Mouse (Mus musculus) neural tube, embryonic 13.5 days (tissue): Measurements from ENCODE around the gene Abcc6. TPM values are rescaled to one million over a fixed set of nuclear protein-coding genes. Genes with fewer than 3 reads are reported as not detected.
"Not testable (repeated sequence)": the region's sequence is repeated elsewhere in the genome, so short reads cannot be mapped to it uniquely, and the experiment has no call there.

Experiments
- ATAC-seq: fragments of 200-750 bp; cut with Nextera tagmentation; 2 replicates; pipeline ENCODE4 v1.8.0; 2017; ENCODE audit warnings: low read depth, mild to moderate bottlenecking, moderate TSS enrichment, moderate library complexity
- H3K27ac ChIP-seq: fragments of 300-500 bp; sonication (generic); replicated peaks from 2 replicates; pipeline ENCODE4 v1.5.1; 2015; ENCODE audit warnings: moderate library complexity, mild to moderate bottlenecking, inconsistent platforms
- H3K27me3 ChIP-seq: fragments of 300-500 bp; sonication (generic); 2 replicates; pipeline ENCODE4 v1.6.1; 2015; ENCODE audit warnings: mild to moderate bottlenecking, inconsistent platforms
- H3K36me3 ChIP-seq: fragments of 300-500 bp; sonication (generic); 2 replicates; pipeline ENCODE4 v1.6.1; 2015; ENCODE audit warnings: mild to moderate bottlenecking, inconsistent platforms
- H3K4me1 ChIP-seq: fragments of 300-500 bp; sonication (generic); replicated peaks from 2 replicates; pipeline ENCODE4 v1.6.1; 2015; ENCODE audit warnings: inconsistent platforms
- H3K4me2 ChIP-seq: fragments of 300-500 bp; sonication (generic); 2 replicates; pipeline ENCODE4 v1.6.1; 2015; ENCODE audit warnings: inconsistent platforms, mild to moderate bottlenecking, moderate library complexity
- H3K4me3 ChIP-seq: fragments of 300-500 bp; sonication (generic); 2 replicates; pipeline ENCODE4 v1.5.1; 2015; ENCODE audit warnings: mild to moderate bottlenecking, inconsistent platforms
- H3K9ac ChIP-seq: fragments of 300-500 bp; sonication (generic); 2 replicates; pipeline ENCODE4 v1.6.1; 2015; ENCODE audit warnings: moderate library complexity, mild to moderate bottlenecking, inconsistent platforms
- H3K9me3 ChIP-seq: fragments of 300-500 bp; sonication (generic); 2 replicates; pipeline ENCODE4 v1.6.1; 2016; ENCODE audit warnings: inconsistent platforms
- whole genome bisulfite sequencing: fragments of 180-500 bp; shearing (Covaris S2); methylation state at CpG from one replicate; pipeline ENCODE4 v1.1.7; 2015; 5-methylcytosine and 5-hydroxymethylcytosine counted together
- polyA plus RNA-seq: library from polyadenylated mRNA; unstranded; fragments of >200 nt; fragmentation: Nextera tagmentation; extraction: Ambion mirVana; gene quantifications from 2 replicates; pipeline ENCODE4 v1.2.1, GENCODE M21; 2015

The Abcc6 gene
- polyA plus RNA-seq, 1 experiment from 2014 or later: 0.52 TPM

GRCm38 (mm10) chr7:45974103-45974502 lies 56.0 kb downstream of the Abcc6 start:
- no peak overlapping the region for H3K9ac ChIP-seq
- 68% methylated on average over 6 of the region's 6 CpGs for WGBS
- no peaks in the 10 kb centered on the region for H3K27me3 ChIP-seq
- no peaks in the 10 kb centered on the region for H3K36me3 ChIP-seq
- no peaks in the 10 kb centered on the region for H3K4me1 ChIP-seq
- ATAC-seq: no peak
- H3K4me2 ChIP-seq: no peak overlapping the region
- no peak overlapping the region for H3K27ac ChIP-seq
- H3K4me3 ChIP-seq: no peak overlapping the region
- no peaks in the 10 kb centered on the region for H3K9me3 ChIP-seq

- 69% methylated on average over 6 of the region's 6 CpGs for WGBS
- H3K9me3 ChIP-seq: no peaks in the 10 kb centered on the region
- H3K9ac ChIP-seq: no peak overlapping the region
- no peaks in the 10 kb centered on the region for H3K27me3 ChIP-seq
- 0 out of 2 replicates have a peak overlapping the region, but pooled peaks have one; percentile 34 for H3K27ac ChIP-seq
- H3K4me2 ChIP-seq: no peak overlapping the region
- no peaks in the 10 kb centered on the region for H3K4me1 ChIP-seq
- H3K36me3 ChIP-seq: no peaks in the 10 kb centered on the region
- ATAC-seq: peak; percentile 92
- no peak overlapping the region for H3K4me3 ChIP-seq
Measured at GRCm38 (mm10) chr7:45973271-45973687, 56.8 kb downstream of the Abcc6 start.

- H3K27ac ChIP-seq: no peak overlapping the region
- H3K27me3 ChIP-seq: no peaks in the 10 kb centered on the region
- peaks cover under 1% of the 10 kb centered on the region; the same call in 1 of the 2 replicates for H3K4me1 ChIP-seq
- no peak overlapping the region for H3K9ac ChIP-seq
- no peaks in the 10 kb centered on the region for H3K36me3 ChIP-seq
- 80% methylated on average over 11 of the region's 11 CpGs for WGBS
- no peak for ATAC-seq
- no peak overlapping the region for H3K4me2 ChIP-seq
- H3K4me3 ChIP-seq: no peak overlapping the region
- no peaks in the 10 kb centered on the region for H3K9me3 ChIP-seq
Measured at GRCm38 (mm10) chr7:45971831-45972723, 58.0 kb downstream of the Abcc6 start.

- H3K9ac ChIP-seq: no peak overlapping the region
- no peaks in the 10 kb centered on the region for H3K27me3 ChIP-seq
- no peak overlapping the region for H3K4me2 ChIP-seq
- H3K27ac ChIP-seq: no peak overlapping the region
- H3K36me3 ChIP-seq: no peaks in the 10 kb centered on the region
- H3K9me3 ChIP-seq: no peaks in the 10 kb centered on the region
- H3K4me1 ChIP-seq: no peaks in the 10 kb centered on the region
- WGBS: 68% methylated on average over 4 of the region's 4 CpGs
- H3K4me3 ChIP-seq: no peak overlapping the region
- ATAC-seq: no peak
Measured at GRCm38 (mm10) chr7:45956611-45957010, 73.5 kb downstream of the Abcc6 start.

GRCm38 (mm10) chr7:45949061-45949460 lies 81.0 kb downstream of the Abcc6 start:
- H3K4me1 ChIP-seq: no peaks in the 10 kb centered on the region
- no peak overlapping the region for H3K4me2 ChIP-seq
- no peak overlapping the region for H3K4me3 ChIP-seq
- H3K36me3 ChIP-seq: no peaks in the 10 kb centered on the region
- H3K9ac ChIP-seq: no peak overlapping the region
- no peaks in the 10 kb centered on the region for H3K9me3 ChIP-seq
- no peaks in the 10 kb centered on the region for H3K27me3 ChIP-seq
- 85% methylated on average over 4 of the region's 4 CpGs for WGBS
- no peak overlapping the region for H3K27ac ChIP-seq
- ATAC-seq: no peak

- not testable (repeated sequence) for H3K9me3 ChIP-seq, H3K27me3 ChIP-seq, H3K4me2 ChIP-seq, ATAC-seq, H3K4me3 ChIP-seq, H3K4me1 ChIP-seq, H3K36me3 ChIP-seq, H3K27ac ChIP-seq, H3K9ac ChIP-seq
- 82% methylated on average over 1 of the region's 1 CpGs for WGBS
Measured at GRCm38 (mm10) chr7:45943280-45943679, 86.8 kb downstream of the Abcc6 start.

- H3K9ac ChIP-seq: no peak overlapping the region
- no peak overlapping the region for H3K27ac ChIP-seq
- no peak overlapping the region for H3K4me2 ChIP-seq
- 86% methylated on average over 9 of the region's 9 CpGs for WGBS
- H3K4me3 ChIP-seq: no peak overlapping the region
- no peaks in the 10 kb centered on the region for H3K4me1 ChIP-seq
- H3K27me3 ChIP-seq: no peaks in the 10 kb centered on the region
- no peaks in the 10 kb centered on the region for H3K9me3 ChIP-seq
- ATAC-seq: no peak
- no peaks in the 10 kb centered on the region for H3K36me3 ChIP-seq
Measured at GRCm38 (mm10) chr7:45941986-45942385, 88.1 kb downstream of the Abcc6 start.

GRCm38 (mm10) chr7:45939836-45940235 lies 90.3 kb downstream of the Abcc6 start:
- H3K9ac ChIP-seq: no peak overlapping the region
- no peaks in the 10 kb centered on the region for H3K27me3 ChIP-seq
- no peak overlapping the region for H3K4me3 ChIP-seq
- 46% methylated on average over 2 of the region's 2 CpGs for WGBS
- no peak overlapping the region for H3K27ac ChIP-seq
- H3K9me3 ChIP-seq: no peaks in the 10 kb centered on the region
- ATAC-seq: no peak
- H3K4me2 ChIP-seq: no peak overlapping the region
- no peaks in the 10 kb centered on the region for H3K4me1 ChIP-seq
- no peaks in the 10 kb centered on the region for H3K36me3 ChIP-seq

GRCm38 (mm10) chr7:45935114-45935513 lies 95.0 kb downstream of the Abcc6 start:
- H3K4me2 ChIP-seq: no peak overlapping the region
- peak; percentile 72; the same call in 1 of the 2 replicates for ATAC-seq
- H3K27ac ChIP-seq: no peak overlapping the region
- H3K9me3 ChIP-seq: no peaks in the 10 kb centered on the region
- no peak overlapping the region for H3K9ac ChIP-seq
- 27% methylated on average over 7 of the region's 7 CpGs for WGBS
- H3K27me3 ChIP-seq: no peaks in the 10 kb centered on the region
- H3K4me1 ChIP-seq: no peaks in the 10 kb centered on the region
- H3K36me3 ChIP-seq: no peaks in the 10 kb centered on the region
- H3K4me3 ChIP-seq: no peak overlapping the region

GRCm38 (mm10) chr7:45933766-45934165 lies 96.3 kb downstream of the Abcc6 start:
- H3K4me1 ChIP-seq: not testable (repeated sequence)

GRCm38 (mm10) chr7:45929688-45930087 lies 100.4 kb downstream of the Abcc6 start:
- no peaks in the 10 kb centered on the region for H3K36me3 ChIP-seq
- no peak overlapping the region for H3K9ac ChIP-seq
- H3K4me3 ChIP-seq: no peak overlapping the region
- no peaks in the 10 kb centered on the region for H3K9me3 ChIP-seq
- H3K4me1 ChIP-seq: no peaks in the 10 kb centered on the region
- H3K27ac ChIP-seq: no peak overlapping the region
- H3K4me2 ChIP-seq: no peak overlapping the region
- no peak for ATAC-seq
- peaks cover 24% of the 10 kb centered on the region for H3K27me3 ChIP-seq
- 84% methylated on average over 1 of the region's 1 CpGs for WGBS

More at GRCm38 (mm10) chr7:45933766-45934165, 96.3 kb downstream of the Abcc6 start:
- ATAC-seq, H3K27me3 ChIP-seq, H3K36me3 ChIP-seq, H3K4me2 ChIP-seq, H3K9me3 ChIP-seq, H3K27ac ChIP-seq, H3K4me3 ChIP-seq, H3K9ac ChIP-seq: not testable (repeated sequence)
- WGBS: 90% methylated on average over 12 of the region's 12 CpGs

- Histone ChIP-seq H3K4me2 (0 out of 2 replicates have a peak overlapping the region, but pooled peaks have one; percentile 20), H3K4me1 (0 out of 2 replicates have a peak, but pooled peaks cover 4% of the 10 kb centered on the region), H3K4me3 (no peak overlapping the region), H3K36me3 (no peaks in the 10 kb centered on the region), H3K9me3 (no peaks in the 10 kb centered on the region), H3K9ac (no peak overlapping the region), H3K27me3 (peaks cover 24% of the 10 kb centered on the region), H3K27ac (no peak overlapping the region)
- ATAC-seq: no peak
- 18% methylated on average over 19 of the region's 23 CpGs for WGBS
Measured at GRCm38 (mm10) chr7:45928626-45929295, 101.3 kb downstream of the Abcc6 start.
